Mouse (Mus musculus) small intestine, adult 2 months (tissue): Measurements from ENCODE around the gene Hexim1.

Experiments
- CTCF ChIP-seq: fragments of 200-500 bp; IDR thresholded peaks from 2 replicates; pipeline ENCODE4 v1.5.1; 2012; ENCODE audit warnings: low read depth, mild to moderate bottlenecking, control low read depth, inconsistent platforms, low read length, moderate library complexity, mixed read lengths; ENCODE audit not compliant: insufficient replicate concordance, insufficient read length; ENCODE audit errors: extremely low read depth
- POLR2A ChIP-seq: fragments of 200-500 bp; IDR thresholded peaks from 2 replicates; pipeline ENCODE4 v1.6.1; 2012; ENCODE audit warnings: low read depth, mild to moderate bottlenecking, control low read depth, inconsistent platforms, low read length, moderate library complexity

DNA sequence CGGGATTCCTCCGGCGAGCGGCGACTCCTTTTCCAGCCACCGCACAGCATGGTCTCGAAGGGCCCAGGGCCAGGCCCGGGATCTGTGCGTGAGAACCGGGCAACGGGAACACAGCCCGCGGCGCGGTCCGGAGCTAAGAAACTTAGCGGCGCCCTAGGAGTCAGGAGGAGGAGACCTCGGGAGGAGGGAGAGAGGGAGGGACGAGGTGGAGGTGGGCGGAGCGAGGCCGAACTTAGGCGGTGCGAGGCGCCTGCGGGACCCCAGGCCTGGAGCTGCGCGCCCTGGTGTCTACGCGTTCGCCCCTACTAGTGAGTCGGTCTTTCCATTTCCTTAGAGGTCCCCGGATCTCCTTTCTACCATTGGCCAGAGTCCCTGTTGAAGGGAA, 14.6 kb upstream of the Hexim1 start, which contains the start of the genes Plcd3 and Acbd4:
- TF ChIP-seq CTCF, result no peak
- peak; percentile 58; the same call in 1 of the 2 replicates for TF ChIP-seq POLR2A
